Mouse (Mus musculus): ENCODE results near the gene Thada. TPM values are rescaled to one million over a fixed set of nuclear protein-coding genes. Genes with fewer than 3 reads are reported as not detected.

Gene Thada
- polyA plus RNA-seq, 1 experiment, result 2.2 TPM

GRCm38 (mm10) chr17:84217696-84218095 lies 248.3 kb downstream of the Thada start:
- TF ChIP-seq GATA1 (IDR thresholded peaks at IDR 0.05; ENCODE audit: low read length), result no peak

GRCm38 (mm10) chr17:84215264-84215960 lies 250.6 kb downstream of the Thada start:
- TF ChIP-seq GATA1 (IDR thresholded peaks at IDR 0.05; ENCODE audit: low read length), result no peak

- no peak for TF ChIP-seq GATA1 (IDR thresholded peaks at IDR 0.05; ENCODE audit: low read length)
Measured at GRCm38 (mm10) chr17:84213464-84213863, 252.5 kb downstream of the Thada start.

- no peak for TF ChIP-seq GATA1 (IDR thresholded peaks at IDR 0.05; ENCODE audit: low read length)
Measured at GRCm38 (mm10) chr17:84207611-84208010, 258.4 kb downstream of the Thada start.

GRCm38 (mm10) chr17:84206239-84206638 lies 259.8 kb downstream of the Thada start:
- TF ChIP-seq GATA1 (IDR thresholded peaks at IDR 0.05; ENCODE audit: low read length), result no peak

GRCm38 (mm10) chr17:84204962-84205361 lies 261.0 kb downstream of the Thada start:
- TF ChIP-seq GATA1 (IDR thresholded peaks at IDR 0.05; ENCODE audit: low read length), result no peak

- no peak for TF ChIP-seq GATA1 (IDR thresholded peaks at IDR 0.05; ENCODE audit: low read length)
Measured at GRCm38 (mm10) chr17:84203340-84203739, 262.7 kb downstream of the Thada start.

GRCm38 (mm10) chr17:84201183-84201582 lies 264.8 kb downstream of the Thada start:
- TF ChIP-seq GATA1 (IDR thresholded peaks at IDR 0.05; ENCODE audit: low read length), result no peak

- no peak for TF ChIP-seq GATA1 (IDR thresholded peaks at IDR 0.05; ENCODE audit: low read length)
Measured at GRCm38 (mm10) chr17:84197912-84198344, 268.1 kb downstream of the Thada start.

- TF ChIP-seq GATA1 (IDR thresholded peaks at IDR 0.05; ENCODE audit: low read length), result no peak
Measured at GRCm38 (mm10) chr17:84196329-84196728, 269.7 kb downstream of the Thada start.

GRCm38 (mm10) chr17:84195835-84196234 lies 270.2 kb downstream of the Thada start:
- no peak for TF ChIP-seq GATA1 (IDR thresholded peaks at IDR 0.05; ENCODE audit: low read length)

GRCm38 (mm10) chr17:84195003-84195395 lies 271.0 kb downstream of the Thada start:
- TF ChIP-seq GATA1 (IDR thresholded peaks at IDR 0.05; ENCODE audit: low read length), result no peak

GRCm38 (mm10) chr17:84194282-84195002 lies 271.6 kb downstream of the Thada start:
- TF ChIP-seq GATA1 (IDR thresholded peaks at IDR 0.05; ENCODE audit: low read length), result no peak

GRCm38 (mm10) chr17:84193411-84193810 lies 272.6 kb downstream of the Thada start:
- no peak for TF ChIP-seq GATA1 (IDR thresholded peaks at IDR 0.05; ENCODE audit: low read length)

- TF ChIP-seq GATA1 (IDR thresholded peaks at IDR 0.05; ENCODE audit: low read length), result no peak
Measured at GRCm38 (mm10) chr17:84191946-84192345, 274.1 kb downstream of the Thada start.

- TF ChIP-seq GATA1 (IDR thresholded peaks at IDR 0.05; ENCODE audit: low read length), result no peak
Measured at GRCm38 (mm10) chr17:84190885-84191284, 275.1 kb downstream of the Thada start.

All from G1E-ER4 (cell line).